Comparison of ENCODE assay signal across 25 mouse cellular contexts in the genomic region with DNA sequence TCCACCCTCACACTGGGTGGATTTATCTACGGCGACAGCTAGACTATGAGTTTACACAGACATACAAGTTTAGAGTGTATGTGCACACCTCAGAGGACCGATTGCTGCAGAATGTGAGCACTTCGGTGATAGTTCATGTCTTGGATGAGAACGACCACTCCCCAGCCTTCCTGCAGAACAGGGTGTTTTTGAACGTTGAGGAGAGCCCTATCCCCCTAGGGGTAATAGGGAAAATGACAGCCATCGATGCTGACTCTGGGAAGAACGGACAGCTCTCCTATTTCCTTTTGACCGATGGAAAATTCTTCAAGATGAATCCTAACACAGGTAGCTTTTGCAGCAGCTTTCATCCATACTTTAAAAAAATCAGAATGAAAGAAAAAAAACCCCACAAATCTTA.
DNase-seq lines count a peak whose midpoint lies in the region; TF ChIP-seq lines count a peak whose summit lies in the region.
"Had no signal": no experiment of that assay in that cellular context is flagged by ENCODE, and none has a peak within 500 bp of the region (broad histone marks: within the 10 kb centered on the region; RNA-seq: fewer than 3 reads in every experiment).

No protein-coding gene starts in this region.

- no peak for TF ChIP-seq EP300 in heart, adult 2 months (IDR thresholded peaks at IDR 0.05; ENCODE audit: insufficient read depth, low read depth, low read length)

- H3K36me3 ChIP-seq in heart, adult 2 months (ENCODE audit: control insufficient read depth, insufficient read depth, low read length): no peaks in the 10 kb centered on the region
- no peaks in the 10 kb centered on the region for H3K36me3 ChIP-seq in E14TG2a.4 (ENCODE audit: insufficient read depth, low read length)
- no peaks in the 10 kb centered on the region for H3K36me3 ChIP-seq in embryonic facial prominence, embryonic 10.5 days (replicated peaks)
- H3K36me3 ChIP-seq: embryonic facial prominence, embryonic 12.5 days; forebrain, embryonic 15.5 days; limb, embryonic 12.5 days; liver, embryonic 12.5 days; midbrain, embryonic 12.5 days; neural tube, embryonic 15.5 days; stomach, embryonic 15.5 days had no signal

- TF ChIP-seq POLR2A in heart, adult 2 months (IDR thresholded peaks at IDR 0.05; ENCODE audit: insufficient read depth, low read depth, low read length): no peak

- no peaks in the 10 kb centered on the region for H3K9me3 ChIP-seq in E14TG2a.4 (ENCODE audit: low read length)
- no peaks in the 10 kb centered on the region for H3K9me3 ChIP-seq in embryonic facial prominence, embryonic 10.5 days
- H3K9me3 ChIP-seq: embryonic facial prominence, embryonic 12.5 days; forebrain, embryonic 15.5 days; limb, embryonic 12.5 days; liver, embryonic 12.5 days; midbrain, embryonic 12.5 days; neural tube, embryonic 15.5 days; stomach, embryonic 15.5 days had no signal

- H3K79me2 ChIP-seq in heart, adult 2 months (replicated peaks; ENCODE audit: control insufficient read depth, insufficient read depth, low read length): no peaks in the 10 kb centered on the region

- intact Hi-C loops in heart, adult 2 months (cut with DNase I): no loop called here
- intact Hi-C loops in heart, postnatal 25 days (cut with DNase I): no loop called here

- WGBS in heart, adult 2 months: 59% methylated on average over 9 of the region's 9 CpGs
- 63% methylated on average over 9 of the region's 9 CpGs for WGBS in embryonic facial prominence, embryonic 10.5 days

- H3K27ac ChIP-seq in heart, adult 2 months: no peak overlapping the region
- no peak overlapping the region for H3K27ac ChIP-seq in layer of hippocampus, adult 2 months
- no peak overlapping the region for H3K27ac ChIP-seq in embryonic facial prominence, embryonic 10.5 days (replicated peaks)
- H3K27ac ChIP-seq: embryonic facial prominence, embryonic 12.5 days; forebrain, embryonic 15.5 days; limb, embryonic 12.5 days; liver, embryonic 12.5 days; midbrain, embryonic 12.5 days; neural tube, embryonic 15.5 days; stomach, embryonic 15.5 days had no signal

- H3K4me1 ChIP-seq in heart, adult 2 months (ENCODE audit: control insufficient read depth, insufficient read depth, low read length): peaks cover 1% of the 10 kb centered on the region; the same call in 1 of the 2 replicates
- H3K4me1 ChIP-seq in E14TG2a.4 (replicated peaks; ENCODE audit: low read depth, low read length): peaks cover 10% of the 10 kb centered on the region; the same call in 1 of the 2 replicates
- H3K4me1 ChIP-seq in embryonic facial prominence, embryonic 10.5 days: peaks cover 3% of the 10 kb centered on the region; the same call in 1 of the 2 replicates
- H3K4me1 ChIP-seq: embryonic facial prominence, embryonic 12.5 days; liver, embryonic 12.5 days; midbrain, embryonic 12.5 days; stomach, embryonic 15.5 days had no signal

- H3K9ac ChIP-seq in heart, adult 2 months (ENCODE audit: low read depth, low read length): no peak overlapping the region
- H3K9ac ChIP-seq: embryonic facial prominence, embryonic 12.5 days; forebrain, embryonic 15.5 days; limb, embryonic 12.5 days; liver, embryonic 12.5 days; midbrain, embryonic 12.5 days; neural tube, embryonic 15.5 days; stomach, embryonic 15.5 days had no signal

- H3K4me3 ChIP-seq in heart, adult 2 months: no peak overlapping the region
- no peak overlapping the region for H3K4me3 ChIP-seq in layer of hippocampus, adult 2 months
- H3K4me3 ChIP-seq in E14TG2a.4 (replicated peaks; ENCODE audit: low read length): no peak overlapping the region
- H3K4me3 ChIP-seq in embryonic facial prominence, embryonic 10.5 days: no peak overlapping the region
- H3K4me3 ChIP-seq: embryonic facial prominence, embryonic 12.5 days; erythroblast, embryonic 14.5 days; forebrain, embryonic 15.5 days; limb, embryonic 12.5 days; liver, embryonic 12.5 days; midbrain, embryonic 12.5 days; myocyte; neural tube, embryonic 15.5 days; stomach, embryonic 15.5 days had no signal

- TF ChIP-seq CTCF in heart, adult 2 months (IDR thresholded peaks at IDR 0.05): peak; percentile 14
- peak; percentile 67 for TF ChIP-seq CTCF in layer of hippocampus, adult 2 months (conservative IDR thresholded peaks at IDR 0.05)
- TF ChIP-seq CTCF in E14TG2a.4 (conservative IDR thresholded peaks at IDR 0.05; ENCODE audit: low read length): peak; percentile 38

- no peak for DNase-seq in heart, adult 2 months
- no peak for DNase-seq in heart, postnatal 25 days (ENCODE audit: low spot score)
- no peak for DNase-seq in layer of hippocampus, adult 2 months (ENCODE audit: low spot score in 2 of 2)
- no peak for DNase-seq in layer of hippocampus, postnatal 10 days (ENCODE audit: low spot score in 2 of 2)
- DNase-seq in ZHBTc4 (ENCODE audit: low read depth, low spot score): peak; percentile 54
- DNase-seq in cerebellum, adult 11 months: no peak
- no peak for DNase-seq in embryonic facial prominence, embryonic 10.5 days (ENCODE audit: low spot score)
- DNase-seq: adrenal gland, adult 8-10 months; cerebellum, postnatal 14 days; heart, postnatal 14 days; kidney, adult 18-20 months; kidney, postnatal 36 days; layer of hippocampus, adult 9-11 months; lung, adult 2 months had no signal

- H3K27me3 ChIP-seq in heart, adult 2 months (ENCODE audit: control insufficient read depth, insufficient read depth, low read length): no peaks in the 10 kb centered on the region
- H3K27me3 ChIP-seq in E14TG2a.4 (ENCODE audit: insufficient read depth, low read length): peaks cover 17% of the 10 kb centered on the region
- H3K27me3 ChIP-seq in embryonic facial prominence, embryonic 10.5 days (replicated peaks; ENCODE audit: low read depth, poor library complexity, severe bottlenecking): no peaks in the 10 kb centered on the region; the same call in 1 of the 2 replicates
- H3K27me3 ChIP-seq: CH12.LX; limb, embryonic 12.5 days; liver, embryonic 12.5 days; neural tube, embryonic 15.5 days; stomach, embryonic 15.5 days had no signal

Comparison
In these comparisons a context has a peak if more than half of its experiments do, and no peak if none do; other contexts are left out.
1. CTCF ChIP-seq: peak in every context shown above with its lines; median percentile 67 in layer of hippocampus, adult 2 months; 38 in E14TG2a.4; 14 in heart, adult 2 months.